ENCODE assay signal across 22 mouse cellular contexts in the genomic region with DNA sequence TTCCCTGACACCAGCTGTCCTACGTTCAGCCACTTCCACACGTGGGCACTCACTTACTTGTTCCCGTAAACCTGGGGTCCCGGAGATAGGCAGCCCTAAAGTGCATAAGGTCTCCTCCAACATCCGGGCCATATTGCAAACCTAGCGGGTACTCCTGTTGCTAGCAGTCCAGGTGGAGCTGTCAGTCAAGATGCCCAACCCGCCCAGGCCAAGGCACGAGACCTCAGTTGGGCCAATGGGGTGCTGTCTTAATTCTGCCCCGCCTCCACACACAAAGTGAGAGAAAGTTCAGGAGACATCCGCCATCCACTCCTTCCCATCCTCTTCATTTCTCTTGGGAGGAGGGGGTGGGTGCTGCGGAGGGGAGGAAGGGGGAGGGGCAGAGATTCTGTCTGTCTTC. TPM values are rescaled to one million over a fixed set of nuclear protein-coding genes. Genes with fewer than 3 reads are reported as not detected.
A peak's percentile ranks its signal among the peaks of the same experiment; 100 is the strongest.
DNase-seq lines count a peak whose midpoint lies in the region; ATAC-seq and TF ChIP-seq lines count a peak whose summit lies in the region.
"Had no signal": no experiment of that assay in that cellular context is flagged by ENCODE, and none has a peak within 500 bp of the region (broad histone marks: within the 10 kb centered on the region; RNA-seq: fewer than 3 reads in every experiment).

No protein-coding gene starts in this region.

- no peak for TF ChIP-seq CTCF in liver, postnatal 0 days (IDR thresholded peaks at IDR 0.05; ENCODE audit: low read depth)

- peaks cover 14% of the 10 kb centered on the region for H3K27me3 ChIP-seq in liver, embryonic 11.5 days (replicated peaks; ENCODE audit: control insufficient read depth, insufficient read depth, low read length)
- no peaks in the 10 kb centered on the region for H3K27me3 ChIP-seq in liver, postnatal 0 days (ENCODE audit: insufficient read depth, low read length)
- H3K27me3 ChIP-seq in forebrain, embryonic 11.5 days (ENCODE audit: control insufficient read depth, insufficient read depth, low read length), result no peaks in the 10 kb centered on the region
- H3K27me3 ChIP-seq: embryonic facial prominence, embryonic 15.5 days; forebrain, embryonic 15.5 days; heart, embryonic 13.5 days; hindbrain, embryonic 15.5 days; Patski had no signal

- H3K4me2 ChIP-seq in liver, embryonic 11.5 days, result no peak overlapping the region
- H3K4me2 ChIP-seq in liver, postnatal 0 days (ENCODE audit: low read depth, low read length), result no peak overlapping the region
- no peak overlapping the region for H3K4me2 ChIP-seq in forebrain, embryonic 11.5 days (ENCODE audit: low read depth, low read length, severe bottlenecking)
- H3K4me2 ChIP-seq: embryonic facial prominence, embryonic 15.5 days; forebrain, embryonic 15.5 days; heart, embryonic 13.5 days; hindbrain, embryonic 15.5 days had no signal

- no peak overlapping the region for H3K9ac ChIP-seq in liver, embryonic 11.5 days (ENCODE audit: low read depth, low read length)
- H3K9ac ChIP-seq in liver, postnatal 0 days (replicated peaks), result no peak overlapping the region
- H3K9ac ChIP-seq in forebrain, embryonic 11.5 days (ENCODE audit: low read length), result no peak overlapping the region
- H3K9ac ChIP-seq: embryonic facial prominence, embryonic 15.5 days; forebrain, embryonic 15.5 days; heart, embryonic 13.5 days; hindbrain, embryonic 15.5 days had no signal

- no peak overlapping the region for H3K27ac ChIP-seq in liver, embryonic 11.5 days (ENCODE audit: low read depth, low read length)
- no peak overlapping the region for H3K27ac ChIP-seq in liver, postnatal 0 days (ENCODE audit: low read depth)
- no peak overlapping the region for H3K27ac ChIP-seq in forebrain, embryonic 11.5 days (ENCODE audit: low read depth, low read length)
- H3K27ac ChIP-seq: embryonic facial prominence, embryonic 15.5 days; forebrain, embryonic 10.5 days; forebrain, embryonic 15.5 days; heart, embryonic 13.5 days; hindbrain, embryonic 15.5 days had no signal

- no peak overlapping the region for H3K4me3 ChIP-seq in liver, embryonic 11.5 days (ENCODE audit: low read depth, low read length)
- no peak overlapping the region for H3K4me3 ChIP-seq in liver, postnatal 0 days (ENCODE audit: low read depth, low read length)
- H3K4me3 ChIP-seq in forebrain, embryonic 11.5 days (ENCODE audit: low read depth, low read length), result no peak overlapping the region
- H3K4me3 ChIP-seq: embryonic facial prominence, embryonic 15.5 days; erythroblast, embryonic 14.5 days; forebrain, embryonic 10.5 days; forebrain, embryonic 15.5 days; heart, embryonic 13.5 days; hindbrain, embryonic 15.5 days had no signal

- no peak for DNase-seq in liver, embryonic 11.5 days (ENCODE audit: low spot score)
- no peak for DNase-seq in liver, postnatal 0 days
- peak; percentile 98 for DNase-seq in ES-CJ7 (ENCODE audit: low read depth, low spot score)
- peak; percentile 95 for DNase-seq in ZHBTc4 (ENCODE audit: low read depth, low spot score)
- DNase-seq in forebrain, embryonic 11.5 days (ENCODE audit: low spot score), result no peak
- DNase-seq in cerebellum, postnatal 4 days (ENCODE audit: low spot score in 2 of 2), result no peak
- DNase-seq: adrenal gland, postnatal 10 days; cerebellum, adult 11-12 months; cerebellum, adult 9-10 months; cerebellum, postnatal 25 days; gastrocnemius, postnatal 36 days; heart, adult 11 months; heart, postnatal 36 days had no signal

- 0 out of 2 replicates have a peak, but pooled peaks have one; percentile 39 for ATAC-seq in liver, embryonic 11.5 days (replicated peaks; ENCODE audit: low FRiP score)
- ATAC-seq in liver, postnatal 0 days, result no peak
- ATAC-seq in forebrain, embryonic 11.5 days (replicated peaks; ENCODE audit: low FRiP score), result no peak
- ATAC-seq: forebrain, embryonic 15.5 days; inflammation-experienced regulatory T-cells, adult 6 months; intestine, postnatal 0 days; Patski had no signal

- peaks cover 17% of the 10 kb centered on the region for H3K4me1 ChIP-seq in liver, embryonic 11.5 days (replicated peaks; ENCODE audit: control insufficient read depth, insufficient read depth, low read length)
- H3K4me1 ChIP-seq in liver, postnatal 0 days (ENCODE audit: insufficient read depth), result peaks cover 6% of the 10 kb centered on the region
- no peaks in the 10 kb centered on the region for H3K4me1 ChIP-seq in forebrain, embryonic 11.5 days (replicated peaks; ENCODE audit: control insufficient read depth, insufficient read depth, low read length)
- H3K4me1 ChIP-seq: hindbrain, embryonic 15.5 days had no signal

- no peaks in the 10 kb centered on the region for H3K36me3 ChIP-seq in liver, embryonic 11.5 days (ENCODE audit: control insufficient read depth, insufficient read depth, low read length)
- no peaks in the 10 kb centered on the region for H3K36me3 ChIP-seq in liver, postnatal 0 days (replicated peaks; ENCODE audit: insufficient read depth, low read length)
- no peaks in the 10 kb centered on the region for H3K36me3 ChIP-seq in forebrain, embryonic 11.5 days (ENCODE audit: control insufficient read depth, insufficient read depth, low read length)
- H3K36me3 ChIP-seq: embryonic facial prominence, embryonic 15.5 days; forebrain, embryonic 10.5 days; forebrain, embryonic 15.5 days; heart, embryonic 13.5 days; hindbrain, embryonic 15.5 days had no signal

- no peak for TF ChIP-seq EP300 in liver, postnatal 0 days (IDR thresholded peaks at IDR 0.05; ENCODE audit: low read depth)

- no peaks in the 10 kb centered on the region for H3K9me3 ChIP-seq in liver, embryonic 11.5 days (ENCODE audit: control insufficient read depth, low read length)
- no peaks in the 10 kb centered on the region for H3K9me3 ChIP-seq in liver, postnatal 0 days (ENCODE audit: low read length)
- no peaks in the 10 kb centered on the region for H3K9me3 ChIP-seq in forebrain, embryonic 11.5 days (ENCODE audit: control insufficient read depth, low read length)
- H3K9me3 ChIP-seq: embryonic facial prominence, embryonic 15.5 days; forebrain, embryonic 10.5 days; forebrain, embryonic 15.5 days; heart, embryonic 13.5 days; hindbrain, embryonic 15.5 days had no signal

- 65% methylated on average over 11 of the region's 11 CpGs for WGBS in liver, embryonic 11.5 days
- WGBS in liver, postnatal 0 days (ENCODE audit: insufficient replicate concordance), result 81% methylated on average over 11 of the region's 11 CpGs
- 66% methylated on average over 11 of the region's 11 CpGs for WGBS in forebrain, embryonic 11.5 days

RNA-seq across cellular contexts. Expression of a gene that starts 21.0 kb away (rescaled TPM):
- polyA plus RNA-seq in liver, embryonic 11.5 days (2014; fragmentation: Nextera tagmentation; extraction: Ambion mirVana), result 1.6 and 4.1 TPM in 2 replicates
- 4.8 and 5.0 TPM in 2 replicates for polyA plus RNA-seq in liver, postnatal 0 days (2015; fragmentation: Nextera tagmentation; extraction: Ambion mirVana)
- 1.6 and 2.3 TPM in 2 replicates for polyA plus RNA-seq in forebrain, embryonic 11.5 days (2014; fragmentation: Nextera tagmentation; extraction: Ambion mirVana)

RNA-seq across cellular contexts. Expression of a gene that starts 37.4 kb away (rescaled TPM):
- polyA plus RNA-seq in liver, embryonic 11.5 days (2014; fragmentation: Nextera tagmentation; extraction: Ambion mirVana), result 125 and 127 TPM in 2 replicates
- 18.6 and 20.3 TPM in 2 replicates for polyA plus RNA-seq in liver, postnatal 0 days (2015; fragmentation: Nextera tagmentation; extraction: Ambion mirVana)
- polyA plus RNA-seq in forebrain, embryonic 11.5 days (2014; fragmentation: Nextera tagmentation; extraction: Ambion mirVana), result 105 and 115 TPM in 2 replicates

RNA-seq across cellular contexts. Expression of a gene that starts 41.4 kb away (rescaled TPM):
- 0.69 and 2.4 TPM in 2 replicates for polyA plus RNA-seq in liver, embryonic 11.5 days (2014; fragmentation: Nextera tagmentation; extraction: Ambion mirVana)
- 0.58 and 1.4 TPM in 2 replicates for polyA plus RNA-seq in liver, postnatal 0 days (2015; fragmentation: Nextera tagmentation; extraction: Ambion mirVana)
- polyA plus RNA-seq in forebrain, embryonic 11.5 days (2014; fragmentation: Nextera tagmentation; extraction: Ambion mirVana), result 3.3 and 3.5 TPM in 2 replicates

RNA-seq across cellular contexts. Expression of a gene that starts 41.6 kb away (rescaled TPM):
- polyA plus RNA-seq in liver, embryonic 11.5 days (2014; fragmentation: Nextera tagmentation; extraction: Ambion mirVana), result 1,052 and 1,118 TPM in 2 replicates
- polyA plus RNA-seq in liver, postnatal 0 days (2015; fragmentation: Nextera tagmentation; extraction: Ambion mirVana), result 1,191 and 1,240 TPM in 2 replicates
- 812 and 850 TPM in 2 replicates for polyA plus RNA-seq in forebrain, embryonic 11.5 days (2014; fragmentation: Nextera tagmentation; extraction: Ambion mirVana)

RNA-seq across cellular contexts. Expression of a gene that starts 41.9 kb away (rescaled TPM):
- polyA plus RNA-seq in liver, embryonic 11.5 days (2014; fragmentation: Nextera tagmentation; extraction: Ambion mirVana), result 265 and 295 TPM in 2 replicates
- polyA plus RNA-seq in liver, postnatal 0 days (2015; fragmentation: Nextera tagmentation; extraction: Ambion mirVana), result 81.1 and 83.9 TPM in 2 replicates
- polyA plus RNA-seq in forebrain, embryonic 11.5 days (2014; fragmentation: Nextera tagmentation; extraction: Ambion mirVana), result 307 and 321 TPM in 2 replicates

Comparison
In these comparisons a context has a peak if more than half of its experiments do, and no peak if none do; other contexts are left out.
1. DNase-seq: peak in ES-CJ7 (single experiment) and ZHBTc4 (single experiment); none in liver, embryonic 11.5 days (single experiment), liver, postnatal 0 days (single experiment), forebrain, embryonic 11.5 days (single experiment) and cerebellum, postnatal 4 days (0 of 2).